Comparison of ENCODE assay signal across 25 mouse cellular contexts in genomic region chr11:118759228-118759627, GRCm38 (mm10).
DNase-seq lines count a peak whose midpoint lies in the region; ATAC-seq and TF ChIP-seq lines count a peak whose summit lies in the region.
"Had no signal": no experiment of that assay in that cellular context is flagged by ENCODE, and none has a peak within 500 bp of the region (broad histone marks: within the 10 kb centered on the region; RNA-seq: fewer than 3 reads in every experiment).

No protein-coding gene starts in this region.

- 93% methylated on average over 8 of the region's 8 CpGs for WGBS in hindbrain, postnatal 0 days
- 92% methylated on average over 8 of the region's 8 CpGs for WGBS in hindbrain, embryonic 16.5 days

- intact Hi-C loops in left cerebral cortex, postnatal 36 days (cut with DNase I): no loop called here

- no peaks in the 10 kb centered on the region for H3K36me3 ChIP-seq in hindbrain, postnatal 0 days (ENCODE audit: insufficient read depth, low read length)
- no peaks in the 10 kb centered on the region for H3K36me3 ChIP-seq in hindbrain, embryonic 16.5 days (ENCODE audit: control insufficient read depth, insufficient read depth, low read length)
- H3K36me3 ChIP-seq: heart, embryonic 10.5 days; heart, embryonic 15.5 days; limb, embryonic 13.5 days; lung, embryonic 15.5 days; neural tube, embryonic 12.5 days had no signal

- H3K27ac ChIP-seq in hindbrain, postnatal 0 days: peak overlapping the region; percentile 71; the same call in 1 of the 2 replicates
- no peak overlapping the region for H3K27ac ChIP-seq in hindbrain, embryonic 16.5 days (ENCODE audit: low read depth, low read length)
- H3K27ac ChIP-seq in cortical plate, adult 2 months (ENCODE audit: insufficient read depth, low read length): peak overlapping the region; percentile 49
- H3K27ac ChIP-seq: heart, embryonic 10.5 days; heart, embryonic 15.5 days; kidney, postnatal 0 days; limb, embryonic 13.5 days; lung, embryonic 15.5 days; neural tube, embryonic 12.5 days had no signal

- no peaks in the 10 kb centered on the region for H3K27me3 ChIP-seq in hindbrain, postnatal 0 days (ENCODE audit: insufficient read depth, low read length)
- H3K27me3 ChIP-seq in hindbrain, embryonic 16.5 days (replicated peaks; ENCODE audit: control insufficient read depth, insufficient read depth, low read length): no peaks in the 10 kb centered on the region
- H3K27me3 ChIP-seq: forebrain, embryonic 13.5 days; limb, embryonic 13.5 days; lung, embryonic 15.5 days; neural tube, embryonic 12.5 days had no signal

- no peak overlapping the region for H3K9ac ChIP-seq in hindbrain, postnatal 0 days (replicated peaks; ENCODE audit: low read length)
- no peak overlapping the region for H3K9ac ChIP-seq in hindbrain, embryonic 16.5 days (ENCODE audit: low read depth, low read length)
- H3K9ac ChIP-seq: heart, embryonic 15.5 days; limb, embryonic 13.5 days; lung, embryonic 15.5 days; neural tube, embryonic 12.5 days had no signal

- no peak for DNase-seq in hindbrain, postnatal 0 days (ENCODE audit: low spot score)
- peak; percentile 75 to 78 for DNase-seq in left cerebral cortex, postnatal 36 days (ENCODE audit: low spot score in 2 of 2)
- DNase-seq in left cerebral cortex, adult 11 months (ENCODE audit: low spot score): no peak
- DNase-seq in brain, adult 2 months (ENCODE audit: low read depth, low spot score): peak; percentile 85
- DNase-seq: adrenal gland, postnatal 25 days; B cell, adult 2 months; cerebellum, adult 8-10 months; cerebellum, postnatal 25 days; gastrocnemius, postnatal 14 days; kidney, adult 8-10 months; kidney, postnatal 4 days; thymus, postnatal 4 days had no signal

- TF ChIP-seq POLR2A in cortical plate, adult 2 months (IDR thresholded peaks at IDR 0.05; ENCODE audit: extremely low read depth, insufficient read depth, low read length): no peak

- peaks cover 25% of the 10 kb centered on the region for H3K4me1 ChIP-seq in hindbrain, postnatal 0 days (ENCODE audit: insufficient read depth, low read length)
- H3K4me1 ChIP-seq in hindbrain, embryonic 16.5 days (ENCODE audit: control insufficient read depth, insufficient read depth, low read depth, low read length): peaks cover 20% of the 10 kb centered on the region
- H3K4me1 ChIP-seq in cortical plate, adult 2 months (ENCODE audit: control insufficient read depth, insufficient read depth, low read length): peaks cover 22% of the 10 kb centered on the region
- H3K4me1 ChIP-seq: heart, embryonic 10.5 days; heart, embryonic 15.5 days; limb, embryonic 13.5 days; lung, embryonic 15.5 days had no signal

- no peak overlapping the region for H3K4me3 ChIP-seq in hindbrain, postnatal 0 days (ENCODE audit: low read length)
- H3K4me3 ChIP-seq in hindbrain, embryonic 16.5 days (ENCODE audit: low read length): no peak overlapping the region
- no peak overlapping the region for H3K4me3 ChIP-seq in cortical plate, adult 2 months (ENCODE audit: insufficient read depth, low read length)
- H3K4me3 ChIP-seq: forebrain, embryonic 13.5 days; heart, embryonic 10.5 days; heart, embryonic 15.5 days; limb, embryonic 13.5 days; lung, embryonic 15.5 days; myocyte; neural tube, embryonic 12.5 days had no signal

- H3K4me2 ChIP-seq in hindbrain, postnatal 0 days (ENCODE audit: low read depth, low read length): no peak overlapping the region
- H3K4me2 ChIP-seq in hindbrain, embryonic 16.5 days (ENCODE audit: low read length): no peak overlapping the region
- H3K4me2 ChIP-seq: forebrain, embryonic 13.5 days; heart, embryonic 15.5 days; limb, embryonic 13.5 days; liver, embryonic 11.5 days; lung, embryonic 15.5 days; midbrain, embryonic 11.5 days; neural tube, embryonic 12.5 days had no signal

- no peak for ATAC-seq in hindbrain, postnatal 0 days
- no peak for ATAC-seq in hindbrain, embryonic 16.5 days
- ATAC-seq: forebrain, embryonic 13.5 days; intestine, embryonic 16.5 days had no signal

- no peak for TF ChIP-seq CTCF in hindbrain, postnatal 0 days (IDR thresholded peaks at IDR 0.05; ENCODE audit: low read depth)
- TF ChIP-seq CTCF in cortical plate, adult 2 months (IDR thresholded peaks at IDR 0.05; ENCODE audit: extremely low read depth, insufficient read depth, low read length): no peak

- H3K9me3 ChIP-seq in hindbrain, postnatal 0 days (ENCODE audit: low read length): no peaks in the 10 kb centered on the region
- H3K9me3 ChIP-seq in hindbrain, embryonic 16.5 days (ENCODE audit: control insufficient read depth, low read length): no peaks in the 10 kb centered on the region
- H3K9me3 ChIP-seq: forebrain, embryonic 13.5 days; heart, embryonic 10.5 days; heart, embryonic 15.5 days; limb, embryonic 13.5 days; lung, embryonic 15.5 days; neural tube, embryonic 12.5 days had no signal

Comparison
In these comparisons a context has a peak if more than half of its experiments do, and no peak if none do; other contexts are left out.
1. DNase-seq: peak in left cerebral cortex, postnatal 36 days (2 of 2) and brain, adult 2 months (single experiment); none in hindbrain, postnatal 0 days (single experiment) and left cerebral cortex, adult 11 months (single experiment).